ENCODE assay signal across 24 mouse cellular contexts in genomic region chr3:102276758-102277157, GRCm38 (mm10).
"Had no signal": no experiment of that assay in that cellular context is flagged by ENCODE, and none has a peak within 500 bp of the region (broad histone marks: within the 10 kb centered on the region; RNA-seq: fewer than 3 reads in every experiment).

No protein-coding gene starts in this region.

- H3K9ac ChIP-seq: heart, embryonic 12.5 days; hindbrain, embryonic 12.5 days; hindbrain, embryonic 14.5 days; intestine, embryonic 15.5 days; limb, embryonic 12.5 days had no signal

- H3K4me2 ChIP-seq: heart, embryonic 12.5 days; hindbrain, embryonic 12.5 days; hindbrain, embryonic 14.5 days; intestine, embryonic 15.5 days; limb, embryonic 12.5 days had no signal

- ATAC-seq: hindbrain, embryonic 16.5 days; inflammation-experienced regulatory T-cells, adult 6 months; intestine, embryonic 15.5 days; intestine, postnatal 0 days had no signal

- DNase-seq: gastrocnemius, adult 2 months; gastrocnemius, postnatal 10 days; gastrocnemius, postnatal 25 days; heart, adult 18-20 months; heart, postnatal 10 days; heart, postnatal 4 days; kidney, adult 18-20 months; kidney, adult 8-10 months; kidney, postnatal 10 days; kidney, postnatal 25 days; kidney, postnatal 4 days had no signal

- H3K27ac ChIP-seq: gastrocnemius, adult 2 months; heart, embryonic 10.5 days; hindbrain, embryonic 10.5 days; hindbrain, embryonic 12.5 days; hindbrain, embryonic 14.5 days; intestine, embryonic 15.5 days; layer of hippocampus, adult 2 months; left cerebral cortex, adult 2 months; limb, embryonic 10.5 days; limb, embryonic 12.5 days had no signal

- H3K9me3 ChIP-seq: heart, embryonic 10.5 days; heart, embryonic 12.5 days; hindbrain, embryonic 10.5 days; hindbrain, embryonic 12.5 days; intestine, embryonic 15.5 days; limb, embryonic 10.5 days; limb, embryonic 12.5 days had no signal

- H3K36me3 ChIP-seq: heart, embryonic 10.5 days; heart, embryonic 12.5 days; hindbrain, embryonic 10.5 days; hindbrain, embryonic 12.5 days; intestine, embryonic 15.5 days; limb, embryonic 10.5 days; limb, embryonic 12.5 days had no signal

- H3K27me3 ChIP-seq: heart, embryonic 12.5 days; hindbrain, embryonic 12.5 days; intestine, embryonic 15.5 days; limb, embryonic 12.5 days had no signal

- H3K4me1 ChIP-seq: hindbrain, embryonic 10.5 days; hindbrain, embryonic 12.5 days; limb, embryonic 12.5 days had no signal

- H3K4me3 ChIP-seq: gastrocnemius, adult 2 months; heart, embryonic 10.5 days; heart, embryonic 12.5 days; hindbrain, embryonic 10.5 days; hindbrain, embryonic 12.5 days; intestine, embryonic 15.5 days; layer of hippocampus, adult 2 months; left cerebral cortex, adult 2 months; limb, embryonic 10.5 days; limb, embryonic 12.5 days had no signal
